Mouse (Mus musculus) activated CD4-positive, CD25-positive, alpha-beta regulatory T cell, adult 9 weeks (primary cell): ENCODE data around the gene Gabra4. TPM values are rescaled to one million over a fixed set of nuclear protein-coding genes. Genes with fewer than 3 reads are reported as not detected.

Experiments
- polyA plus RNA-seq: library from polyadenylated mRNA; unstranded; fragments of 100-300 nt; shearing (Covaris generic); gene quantifications from one replicate; pipeline ENCODE4 v1.2.1, GENCODE M21; 2017

Gene Gabra4
- not detected for polyA plus RNA-seq

DNA sequence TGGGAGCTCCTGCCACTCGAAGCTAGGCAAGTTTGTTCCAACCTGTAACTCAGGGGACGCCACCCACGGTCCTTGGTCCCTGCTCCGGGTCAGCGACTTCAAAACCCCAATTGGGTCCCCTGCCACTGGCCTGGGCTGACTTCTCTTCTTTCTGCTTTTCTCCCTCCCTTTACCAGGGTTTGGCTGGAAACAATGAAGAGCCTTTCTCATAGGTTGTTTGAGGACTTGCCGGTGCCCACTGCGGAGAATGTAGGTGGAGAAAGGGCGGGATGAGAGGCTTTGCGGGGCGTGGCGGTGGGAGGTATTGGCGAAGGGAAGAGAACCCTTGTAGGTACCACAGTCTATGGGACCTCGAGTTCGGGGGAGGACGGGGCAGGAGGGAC, at the start of gene Gabra4:
Gene Gabra4, minus strand, starts transcription at position 194 of the 383 bp plus-strand sequence.

GRCm38 (mm10) chr5:71657482-71658114, 510 bp downstream of the Gabra4 start, which contains the start of gene Gabrb1:
Gene Gabrb1, plus strand, starts transcription at chr5:71658113.

GRCm38 (mm10) chr5:71548079-71548478, 110.0 kb downstream of the Gabra4 start, which contains the start of gene Cox7b2:
Gene Cox7b2, minus strand, starts transcription at chr5:71548205.

Other genes starting within 250 kb of the Gabra4 start
- gene Cox7b2, start 110.1 kb downstream of the Gabra4 start, polyA plus RNA-seq = 0.54 TPM
- not detected for gene Gabrb1, start 195 bp downstream of the Gabra4 start, polyA plus RNA-seq